Mouse (Mus musculus) inflammation-experienced regulatory T-cells, adult 6 months (primary cell): ENCODE measurements at regions not wholly inside any gene's neighbourhood (a gene's known extent, or its start where the extent isn't known, plus 50 kb on each side); places are given as distances from the start of the nearest gene placed in this dataset.

Experiments used
- ATAC-seq: one replicate; pipeline ENCODE4 v1.8.0; 2017

DNA sequence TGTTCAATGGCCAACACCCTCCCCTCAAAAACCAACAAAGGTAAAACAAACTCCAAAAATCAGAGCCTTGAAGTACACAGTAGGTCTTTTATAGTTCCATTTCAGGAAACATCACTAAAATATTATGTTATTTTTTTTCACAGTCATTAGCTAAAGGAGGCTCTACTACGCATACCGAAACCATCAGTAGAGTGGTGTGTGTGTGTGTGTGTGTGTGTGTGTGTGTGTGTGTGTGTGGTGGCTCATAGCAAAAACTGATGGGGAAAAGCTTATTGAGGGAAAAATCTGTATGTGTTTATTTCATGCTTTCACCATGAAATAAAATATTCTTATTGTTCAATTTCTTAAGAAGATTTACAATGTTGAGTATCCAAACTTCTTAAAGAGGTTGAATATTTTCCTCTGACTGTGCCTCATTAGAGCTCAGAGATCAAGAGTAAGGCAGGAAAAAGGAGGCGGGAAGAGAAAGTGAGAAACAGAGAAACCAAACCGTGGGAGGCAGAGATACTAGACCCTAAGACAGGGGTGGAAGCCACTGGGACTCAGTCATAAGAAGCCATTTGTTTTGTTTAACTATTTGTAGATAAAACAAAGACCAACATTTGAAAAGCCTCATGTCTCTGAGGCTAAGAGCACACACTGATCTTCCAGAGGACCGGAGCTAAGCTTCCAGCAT is 159.6 kb downstream of the Icos start:
- ATAC-seq: no peak

GRCm38 (mm10) chr1:61137954-61138353 is 160.2 kb downstream of the Icos start:
- no peak for ATAC-seq

- peak; percentile 51 for ATAC-seq
These were observed 161.7 kb downstream of the Icos start for GRCm38 (mm10) chr1:61139291-61139983.

- ATAC-seq: no peak
These were observed 162.4 kb downstream of the Icos start for GRCm38 (mm10) chr1:61139984-61140648.

GRCm38 (mm10) chr1:61140870-61141591 is 163.3 kb downstream of the Icos start:
- ATAC-seq: no peak

- ATAC-seq: no peak
These were observed 163.8 kb downstream of the Icos start for GRCm38 (mm10) chr1:61141592-61141930.

GRCm38 (mm10) chr1:61141952-61142351 is 164.2 kb downstream of the Icos start:
- ATAC-seq: no peak

GRCm38 (mm10) chr1:61143030-61143753 is 165.5 kb downstream of the Icos start:
- ATAC-seq: no peak

DNA sequence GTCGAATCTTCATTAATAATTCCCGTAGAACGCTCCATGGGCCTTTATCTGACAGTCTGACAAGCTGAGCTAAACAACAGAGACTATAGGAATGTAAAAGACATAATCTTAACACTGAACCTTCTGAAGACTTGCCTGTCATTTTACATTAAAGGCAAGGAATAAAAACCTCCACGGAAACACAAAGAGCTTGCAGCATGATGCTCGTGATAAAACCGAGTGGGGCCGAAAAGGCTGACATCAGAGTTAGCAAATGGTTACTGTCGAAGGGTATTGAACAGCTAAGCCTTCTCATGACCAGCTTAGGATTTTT is 166.0 kb downstream of the Icos start:
- no peak for ATAC-seq

GRCm38 (mm10) chr1:61145013-61145412 is 167.3 kb downstream of the Icos start:
- no peak for ATAC-seq

DNA sequence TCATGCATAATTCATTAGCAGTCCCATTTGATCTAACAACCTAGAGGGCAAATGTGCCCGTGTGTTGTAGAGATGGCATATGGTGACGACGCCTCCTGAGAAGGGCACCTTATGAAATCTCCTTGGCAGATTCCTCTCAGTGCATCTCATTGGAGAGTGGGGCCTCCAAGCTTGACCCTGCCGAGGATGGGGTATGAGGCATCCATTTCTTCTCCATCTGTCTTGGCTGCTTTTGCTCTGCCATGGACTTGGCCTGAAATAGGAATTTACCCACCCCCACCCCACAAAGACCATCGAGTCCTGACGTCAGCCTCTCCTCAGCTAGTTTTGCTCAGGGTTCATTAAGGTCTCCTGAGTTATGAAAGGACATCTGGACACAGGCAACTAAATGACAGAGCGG is 167.8 kb downstream of the Icos start:
- no peak for ATAC-seq

DNA sequence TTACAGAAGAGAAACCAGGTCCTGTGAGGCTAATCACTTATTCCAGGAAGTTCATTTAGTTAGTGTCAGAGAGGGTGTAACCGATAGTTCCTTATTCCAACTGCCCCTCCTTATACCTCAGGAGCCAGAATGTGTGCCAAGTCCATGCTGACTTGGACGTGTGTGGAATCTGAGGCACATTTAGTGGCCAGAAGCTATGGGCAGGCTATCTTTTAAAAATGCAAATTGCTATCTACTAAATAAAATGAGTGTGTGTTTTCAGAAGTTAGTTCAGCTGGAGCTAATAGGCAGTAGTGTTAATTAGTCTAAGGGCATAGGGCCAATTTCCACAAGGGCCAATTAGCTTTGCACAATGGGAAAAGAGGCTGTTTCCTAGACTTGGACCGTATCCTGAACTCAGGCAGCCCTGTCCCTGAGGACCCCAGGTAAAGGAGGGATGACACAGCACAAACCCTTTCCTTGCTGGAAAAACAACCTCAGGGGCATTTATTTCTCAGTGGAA is 168.5 kb downstream of the Icos start:
- no peak for ATAC-seq

GRCm38 (mm10) chr1:61151742-61152141 is 174.0 kb downstream of the Icos start:
- ATAC-seq: no peak

DNA sequence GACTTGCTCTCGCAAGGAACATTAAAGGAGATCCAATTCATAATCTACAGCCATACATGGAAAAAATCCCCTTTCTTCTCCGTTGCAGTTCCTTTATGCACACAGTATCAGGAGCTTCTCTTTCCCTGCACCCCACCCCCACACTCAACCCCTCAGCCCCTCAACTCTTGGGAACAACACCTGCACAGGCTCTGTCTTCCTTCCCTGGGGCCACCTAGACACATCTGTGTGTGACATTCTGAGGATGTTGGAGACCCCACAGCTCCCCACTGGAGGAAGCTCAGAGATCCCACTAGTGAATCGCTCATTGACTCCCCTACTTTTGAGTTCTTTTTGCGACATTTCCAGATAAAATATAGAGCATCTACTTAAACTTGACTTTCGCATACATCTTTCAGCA is 174.4 kb downstream of the Icos start:
- no peak for ATAC-seq

GRCm38 (mm10) chr1:61154216-61154615 is 176.5 kb downstream of the Icos start:
- ATAC-seq: no peak

- ATAC-seq: no peak
These were observed 179.5 kb downstream of the Icos start for GRCm38 (mm10) chr1:61157271-61157670.

- ATAC-seq: no peak
These were observed 182.8 kb downstream of the Icos start for GRCm38 (mm10) chr1:61160505-61160904.

GRCm38 (mm10) chr1:61164271-61164670 is 186.5 kb downstream of the Icos start:
- ATAC-seq: no peak

DNA sequence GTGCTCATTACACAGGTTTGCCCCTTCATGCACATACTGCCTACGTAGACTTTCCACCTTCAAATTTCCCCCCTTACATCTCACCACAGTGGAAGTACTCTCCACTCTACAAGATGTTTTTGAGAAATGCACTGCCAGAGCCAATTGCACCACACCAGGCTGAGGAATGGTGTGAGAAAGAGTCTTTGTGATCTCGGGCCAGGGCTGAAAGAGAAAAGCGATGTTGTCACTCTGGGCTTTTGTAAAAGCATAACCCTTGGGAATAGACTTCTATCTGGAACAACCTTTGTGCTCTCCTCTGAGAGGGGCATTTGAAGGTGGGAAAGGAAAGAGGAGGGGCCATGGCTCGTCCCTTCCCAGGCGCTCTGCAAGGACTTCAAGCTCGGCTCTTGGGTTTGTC is 194.2 kb downstream of the Icos start:
- no peak for ATAC-seq

GRCm38 (mm10) chr1:61172946-61173345 is 195.2 kb downstream of the Icos start:
- no peak for ATAC-seq

DNA sequence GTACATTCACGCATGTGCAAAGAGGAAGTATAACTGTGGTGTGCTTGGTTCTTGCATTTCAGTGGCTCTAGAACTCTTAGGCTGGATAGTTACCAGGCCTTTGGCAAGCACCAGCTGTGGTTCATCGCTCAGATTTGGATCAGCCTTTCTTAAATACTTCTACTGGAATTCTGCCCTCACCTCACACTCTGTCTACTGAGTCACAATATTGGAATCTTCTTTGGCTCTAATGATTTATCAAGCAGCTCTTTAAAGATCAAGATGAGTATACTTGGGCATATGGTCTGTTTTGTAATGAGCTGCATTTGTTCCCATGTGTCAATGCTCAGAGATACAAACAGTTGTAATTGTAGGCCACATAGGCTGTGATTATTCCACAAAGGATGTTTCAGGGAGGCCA is 197.5 kb downstream of the Icos start:
- ATAC-seq: no peak

DNA sequence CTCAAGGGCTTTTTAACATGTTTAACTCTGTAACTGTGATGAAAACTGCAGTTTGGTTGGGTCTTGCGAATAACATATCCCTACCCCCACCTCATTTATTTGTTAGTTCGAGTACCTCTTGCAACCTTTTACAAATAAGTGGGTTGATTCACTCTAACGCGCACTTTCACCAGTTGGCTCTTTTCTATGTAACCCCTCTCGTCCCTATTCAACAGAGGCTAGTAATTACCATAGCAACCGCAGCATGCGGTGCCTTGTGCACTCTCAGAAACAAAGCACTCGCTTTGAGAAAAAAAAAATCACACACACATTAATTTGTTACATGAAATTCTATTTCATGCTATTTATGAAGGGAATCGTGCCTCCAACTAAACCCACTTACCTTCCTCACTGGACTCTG is 201.7 kb downstream of the Icos start:
- ATAC-seq: no peak
